Mouse (Mus musculus) forebrain, postnatal 0 days (tissue): ENCODE results near the gene Gm45233. TPM values are rescaled to one million over a fixed set of nuclear protein-coding genes. Genes with fewer than 3 reads are reported as not detected.
"Not testable (repeated sequence)": the region's sequence is repeated elsewhere in the genome, so short reads cannot be mapped to it uniquely, and the experiment has no call there.

Experiments
- ATAC-seq: fragments of 200-750 bp; cut with Nextera tagmentation; 2 replicates; pipeline ENCODE4 v1.8.0; 2017; ENCODE audit warnings: mild to moderate bottlenecking, moderate library complexity
- DNase-seq: peaks from one replicate; pipeline ENCODE4 v3.0.0-alpha.2; 2015
- H3K27ac ChIP-seq: fragments of 300-500 bp; sonication (generic); 2 replicates; pipeline ENCODE4 v1.5.1; 2014; ENCODE audit warnings: low read depth, mild to moderate bottlenecking, antibody characterized with exemption, low read length, moderate library complexity, mixed read lengths
- H3K27me3 ChIP-seq: fragments of 300-500 bp; sonication (generic); 2 replicates; pipeline ENCODE4 v1.6.1; 2014; ENCODE audit warnings: mild to moderate bottlenecking, low read length, mixed read lengths; ENCODE audit not compliant: insufficient read depth
- H3K36me3 ChIP-seq: fragments of 300-500 bp; sonication (generic); 2 replicates; pipeline ENCODE4 v1.6.1; 2014; ENCODE audit warnings: mild to moderate bottlenecking, moderate library complexity; ENCODE audit not compliant: insufficient read depth
- H3K4me1 ChIP-seq: fragments of 300-500 bp; sonication (generic); 2 replicates; pipeline ENCODE4 v1.6.1; 2014; ENCODE audit warnings: antibody characterized with exemption; ENCODE audit not compliant: insufficient read depth
- H3K4me2 ChIP-seq: fragments of 300-500 bp; sonication (generic); 2 replicates; pipeline ENCODE4 v1.6.1; 2014; ENCODE audit warnings: low read depth, mild to moderate bottlenecking, moderate library complexity
- H3K4me3 ChIP-seq: fragments of 300-500 bp; sonication (generic); 2 replicates; pipeline ENCODE4 v1.5.1; 2014; ENCODE audit warnings: low read depth, low read length, mixed read lengths
- H3K9ac ChIP-seq: fragments of 300-500 bp; sonication (generic); 2 replicates; pipeline ENCODE4 v1.6.1; 2014; ENCODE audit warnings: mild to moderate bottlenecking
- H3K9me3 ChIP-seq: fragments of 300-500 bp; sonication (generic); 2 replicates; pipeline ENCODE4 v1.6.1; 2016; ENCODE audit warnings: low read length
- CTCF ChIP-seq: sonication (generic); IDR thresholded peaks from 2 replicates; pipeline ENCODE4 v1.5.1; 2016; ENCODE audit warnings: antibody characterized with exemption, control low read depth, low read depth
- WGBS: fragments of 180-500 bp; shearing (Covaris S2); extraction: QIAGEN DNeasy Blood & Tissue Kit; methylation state at CpG from one replicate; pipeline ENCODE4 v1.1.7; 2014; 5-methylcytosine and 5-hydroxymethylcytosine counted together
- polyA plus RNA-seq: library from polyadenylated mRNA; unstranded; fragments of >200 nt; fragmentation: Nextera tagmentation; extraction: Ambion mirVana; gene quantifications from 2 replicates; pipeline ENCODE4 v1.2.1, GENCODE M21; 2015
- total RNA-seq: library from RNA; depleted of rRNA; stranded (reverse); fragments of >200 nt; gene quantifications from 2 replicates; pipeline ENCODE4 v1.2.3, GENCODE M21; 2014; rRNA removed

The Gm45233 gene
- total RNA-seq: 0.31 and 3.7 TPM in 2 replicates
- 0.30 TPM in 1 of 2 replicates, not detected in the other for polyA plus RNA-seq

DNA sequence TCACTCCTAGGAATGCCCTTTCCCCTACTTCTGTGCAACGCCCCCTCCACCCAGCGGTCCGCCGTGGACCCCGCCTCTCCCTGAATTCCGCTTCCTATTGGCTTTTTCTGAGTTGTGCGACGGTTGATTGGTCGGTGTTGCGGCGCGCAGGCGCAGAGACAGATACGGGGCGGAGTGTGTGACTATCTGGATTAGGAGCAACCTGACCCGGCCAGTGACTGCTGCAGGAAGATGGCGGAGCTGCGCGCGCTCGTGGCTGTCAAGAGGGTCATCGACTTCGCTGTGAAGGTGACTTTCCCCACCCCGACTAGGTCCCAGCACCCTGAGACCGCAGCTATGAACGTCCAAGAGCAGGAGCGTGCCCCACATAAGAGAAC, at the start of gene Gm45233, which contains the start of gene Etfb:
Gene Gm45233, plus strand, starts transcription at position 212 of the 377 bp plus-strand sequence.
Gene Etfb, plus strand, starts transcription at position 167 of the 377 bp plus-strand sequence.
- DNase-seq (peak; percentile 95), ATAC-seq (peak; percentile 98)
- Histone ChIP-seq H3K9me3 (no peaks in the 10 kb centered on the region), H3K4me3 (peak within 1 kb of the TSS; percentile 52), H3K27ac (peak within 1 kb of the TSS; percentile 86), H3K36me3 (no peaks in the 10 kb centered on the region), H3K27me3 (no peaks in the 10 kb centered on the region), H3K4me1 (peaks cover 11% of the 10 kb centered on the region), H3K9ac (peak within 1 kb of the TSS; percentile 55), H3K4me2 (peak within 1 kb of the TSS; percentile 84)
- TF ChIP-seq CTCF: peak; percentile 29; the same call in 1 of the 2 replicates
- under 1% methylated on average over 27 of the region's 27 CpGs for WGBS

DNA sequence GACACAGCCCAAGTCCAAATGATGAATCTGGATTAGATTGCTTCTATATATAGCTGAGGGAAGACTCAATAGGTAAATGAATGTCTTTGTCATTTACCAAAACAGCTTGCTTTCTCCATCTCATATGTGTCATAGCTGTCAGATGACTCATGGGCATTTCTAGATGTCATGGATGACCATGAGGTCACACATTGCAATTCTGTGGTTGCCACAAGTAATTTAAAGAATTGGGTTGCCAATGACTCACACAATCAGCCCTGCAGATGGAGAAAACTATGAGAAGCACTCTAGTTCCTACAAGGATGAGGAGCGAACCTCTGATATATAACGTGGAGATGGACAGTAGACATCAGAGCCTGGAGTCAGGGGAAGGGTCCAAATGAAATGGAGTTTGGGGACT, 44.4 kb upstream of the Gm45233 start:
- no peak for DNase-seq

DNA sequence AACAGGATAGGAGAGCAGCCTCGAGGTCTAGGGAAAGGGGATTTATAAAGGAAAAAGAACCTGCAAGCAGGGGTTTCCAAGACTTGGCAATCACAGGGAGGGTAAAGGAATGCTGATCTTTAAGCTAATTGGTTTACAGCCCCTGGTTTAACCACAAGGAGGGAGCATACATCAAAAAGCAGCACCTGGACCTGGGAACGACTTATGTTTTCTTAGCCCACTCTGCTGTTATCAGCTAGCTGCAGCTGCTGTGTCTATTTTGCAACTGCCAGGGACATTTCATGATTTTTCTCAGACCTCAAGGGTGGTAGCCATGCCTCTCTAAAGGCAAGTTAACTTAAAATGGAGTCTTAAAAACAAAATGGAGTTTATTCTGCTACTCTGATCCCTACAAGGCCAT, 41.2 kb upstream of the Gm45233 start:
- Histone ChIP-seq H3K27ac (no peak overlapping the region), H3K4me1 (no peaks in the 10 kb centered on the region), H3K36me3 (no peaks in the 10 kb centered on the region), H3K9ac (no peak overlapping the region), H3K4me2 (no peak overlapping the region), H3K27me3 (no peaks in the 10 kb centered on the region), H3K9me3 (no peaks in the 10 kb centered on the region), H3K4me3 (no peak overlapping the region)
- no peak for DNase-seq
- no peak for ATAC-seq
- TF ChIP-seq CTCF: no peak
- WGBS: 54% methylated on average over 2 of the region's 2 CpGs

More for the DNA sequence above, 44.4 kb upstream of the Gm45233 start:
- H3K4me1 ChIP-seq: no peaks in the 10 kb centered on the region
- H3K27ac ChIP-seq: no peak overlapping the region
- H3K9ac ChIP-seq: no peak overlapping the region
- no peak for TF ChIP-seq CTCF
- WGBS: 91% methylated on average over 2 of the region's 2 CpGs
- no peak overlapping the region for H3K4me3 ChIP-seq
- ATAC-seq: no peak
- H3K4me2 ChIP-seq: no peak overlapping the region
- no peaks in the 10 kb centered on the region for H3K9me3 ChIP-seq
- no peaks in the 10 kb centered on the region for H3K36me3 ChIP-seq
- no peaks in the 10 kb centered on the region for H3K27me3 ChIP-seq

- ATAC-seq (no peak), DNase-seq (no peak)
- no peak overlapping the region for H3K4me2 ChIP-seq
- H3K27me3 ChIP-seq: no peaks in the 10 kb centered on the region
- no peak for TF ChIP-seq CTCF
- H3K36me3 ChIP-seq: no peaks in the 10 kb centered on the region
- H3K4me3 ChIP-seq: no peak overlapping the region
- 82% methylated on average over 3 of the region's 3 CpGs for WGBS
- no peaks in the 10 kb centered on the region for H3K9me3 ChIP-seq
- H3K9ac ChIP-seq: no peak overlapping the region
- no peak overlapping the region for H3K27ac ChIP-seq
- no peaks in the 10 kb centered on the region for H3K4me1 ChIP-seq
These were observed 36.4 kb upstream of the Gm45233 start for GRCm38 (mm10) chr7:43407573-43407972.

GRCm38 (mm10) chr7:43408131-43408553, 35.8 kb upstream of the Gm45233 start, which contains the start of gene Siglecg:
Gene Siglecg, plus strand, starts transcription at chr7:43408204.
- WGBS: 84% methylated on average over 4 of the region's 4 CpGs
- H3K27me3 ChIP-seq: no peaks in the 10 kb centered on the region
- DNase-seq (no peak), ATAC-seq (no peak)
- H3K36me3 ChIP-seq: no peaks in the 10 kb centered on the region
- H3K9me3 ChIP-seq: no peaks in the 10 kb centered on the region
- H3K4me1 ChIP-seq: no peaks in the 10 kb centered on the region
- H3K4me3 ChIP-seq: no peak within 1 kb of the TSS
- TF ChIP-seq CTCF: no peak
- H3K27ac ChIP-seq: no peak within 1 kb of the TSS
- no peak within 1 kb of the TSS for H3K9ac ChIP-seq
- H3K4me2 ChIP-seq: no peak within 1 kb of the TSS

- 93% methylated on average over 3 of the region's 3 CpGs for WGBS
- DNase-seq (no peak), ATAC-seq (no peak)
- no peaks in the 10 kb centered on the region for H3K36me3 ChIP-seq
- no peaks in the 10 kb centered on the region for H3K4me1 ChIP-seq
- TF ChIP-seq CTCF: no peak
- no peaks in the 10 kb centered on the region for H3K9me3 ChIP-seq
- no peaks in the 10 kb centered on the region for H3K27me3 ChIP-seq
- no peak overlapping the region for H3K27ac ChIP-seq
- H3K4me3 ChIP-seq: no peak overlapping the region
- H3K4me2 ChIP-seq: no peak overlapping the region
- H3K9ac ChIP-seq: no peak overlapping the region
These were observed 34.8 kb upstream of the Gm45233 start for GRCm38 (mm10) chr7:43409084-43409483.

DNA sequence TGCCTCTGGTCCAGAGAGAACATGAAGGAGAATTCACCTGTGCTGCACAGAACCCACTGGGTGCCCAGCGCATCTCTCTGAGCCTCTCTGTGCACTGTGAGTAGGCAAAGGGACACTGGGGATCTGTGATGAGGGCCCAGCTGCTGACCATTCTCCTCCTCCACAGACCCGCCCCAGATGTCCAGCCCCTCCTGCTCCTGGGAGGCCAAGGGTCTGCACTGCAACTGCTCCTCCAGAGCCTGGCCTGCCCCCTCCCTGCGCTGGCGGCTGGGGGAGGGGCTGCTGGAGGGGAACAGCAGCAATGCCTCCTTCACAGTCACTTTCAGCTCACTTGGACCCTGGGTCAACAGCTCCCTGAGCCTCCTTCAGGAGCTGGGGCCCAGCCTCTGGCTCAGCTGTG, 32.2 kb upstream of the Gm45233 start:
- H3K36me3 ChIP-seq, DNase-seq, H3K27ac ChIP-seq, H3K9ac ChIP-seq, H3K27me3 ChIP-seq, ATAC-seq, H3K9me3 ChIP-seq, H3K4me1 ChIP-seq, H3K4me3 ChIP-seq, H3K4me2 ChIP-seq: not testable (repeated sequence)
- WGBS: 32% methylated on average over 4 of the region's 4 CpGs
